Mouse (Mus musculus): ENCODE results near the gene Tmem128. TPM values are rescaled to one million over a fixed set of nuclear protein-coding genes. Genes with fewer than 3 reads are reported as not detected.

The Tmem128 gene
- 100 to 1,000 TPM in 1 of 2 experiments, 10 to 100 TPM in 1; 96.5 to 118 TPM for polyA plus RNA-seq (2017; shearing (Covaris generic))

GRCm38 (mm10) chr5:38260107-38260682, at the start of gene Tmem128:
Tmem128 (plus strand) TSS chr5:38260185.

GRCm38 (mm10) chr5:38220328-38220912, 39.6 kb upstream of the Tmem128 start, which contains the start of the genes Zbtb49 and Lyar:
Zbtb49 (minus strand) TSS chr5:38220457.
Lyar (plus strand) TSS chr5:38220470.

GRCm38 (mm10) chr5:38275771-38276170, 15.8 kb downstream of the Tmem128 start, which contains the start of gene Otop1:
Otop1 (plus strand) TSS chr5:38275972.

Other genes starting within 250 kb of the Tmem128 start
- 10 to 100 TPM; 37.8 to 38.4 TPM for gene Stx18, start 221.4 kb upstream of the Tmem128 start, polyA plus RNA-seq (2017; shearing (Covaris generic))
- 1 to 10 TPM in 1 of 2 experiments, under 1 TPM in 1; 0.18 to 1.4 TPM for gene Nsg1, start 100.3 kb upstream of the Tmem128 start, polyA plus RNA-seq (2017; shearing (Covaris generic))
- 10 to 100 TPM; 16.5 to 28.7 TPM for gene Zbtb49, start 39.7 kb upstream of the Tmem128 start, polyA plus RNA-seq (2017; shearing (Covaris generic))
- 10 to 100 TPM; 41.7 to 45.3 TPM for gene Lyar, start 39.7 kb upstream of the Tmem128 start, polyA plus RNA-seq (2017; shearing (Covaris generic))
- gene Otop1, start 15.8 kb downstream of the Tmem128 start, polyA plus RNA-seq (2017; shearing (Covaris generic)): under 1 TPM in 1 of 2 experiments, not detected in 1; 0.53 TPM
- under 1 TPM; 0.06 to 0.49 TPM for gene Drd5, start 59.2 kb downstream of the Tmem128 start, polyA plus RNA-seq (2017; shearing (Covaris generic))
- gene Slc2a9, start 243.0 kb downstream of the Tmem128 start, polyA plus RNA-seq (2017; shearing (Covaris generic)): 10 to 100 TPM; 10.5 to 19.2 TPM

All from inflammation-experienced regulatory T-cells (primary cell).